Mouse (Mus musculus) testis, postnatal 14 days (tissue): ENCODE measurements around the gene Celsr2.

Experiments used
- DNase-seq: peaks from one replicate; pipeline ENCODE4 v3.0.0; 2021; ENCODE audit warnings: low spot score

Gene Celsr2

DNA sequence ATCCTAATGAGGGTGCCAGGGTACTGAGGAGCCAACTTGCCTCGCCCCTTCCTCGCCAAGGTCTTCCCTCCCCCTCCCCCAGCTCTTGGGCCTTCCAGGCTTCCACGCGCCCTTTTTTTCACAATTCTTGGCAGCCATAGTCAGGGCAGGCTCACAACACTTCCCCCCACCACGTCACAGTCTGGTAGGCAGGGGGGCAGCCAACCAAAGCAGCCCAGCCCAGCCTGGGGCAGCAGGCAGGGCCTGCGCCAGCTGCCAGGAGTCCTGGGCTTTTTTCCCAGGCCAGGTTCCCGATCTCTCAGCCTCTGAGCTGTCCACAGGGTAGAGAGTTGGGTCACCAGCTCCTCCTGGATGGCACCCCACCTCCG, 3.6 kb downstream of the Celsr2 start:
- DNase-seq = peak; percentile 44

DNA sequence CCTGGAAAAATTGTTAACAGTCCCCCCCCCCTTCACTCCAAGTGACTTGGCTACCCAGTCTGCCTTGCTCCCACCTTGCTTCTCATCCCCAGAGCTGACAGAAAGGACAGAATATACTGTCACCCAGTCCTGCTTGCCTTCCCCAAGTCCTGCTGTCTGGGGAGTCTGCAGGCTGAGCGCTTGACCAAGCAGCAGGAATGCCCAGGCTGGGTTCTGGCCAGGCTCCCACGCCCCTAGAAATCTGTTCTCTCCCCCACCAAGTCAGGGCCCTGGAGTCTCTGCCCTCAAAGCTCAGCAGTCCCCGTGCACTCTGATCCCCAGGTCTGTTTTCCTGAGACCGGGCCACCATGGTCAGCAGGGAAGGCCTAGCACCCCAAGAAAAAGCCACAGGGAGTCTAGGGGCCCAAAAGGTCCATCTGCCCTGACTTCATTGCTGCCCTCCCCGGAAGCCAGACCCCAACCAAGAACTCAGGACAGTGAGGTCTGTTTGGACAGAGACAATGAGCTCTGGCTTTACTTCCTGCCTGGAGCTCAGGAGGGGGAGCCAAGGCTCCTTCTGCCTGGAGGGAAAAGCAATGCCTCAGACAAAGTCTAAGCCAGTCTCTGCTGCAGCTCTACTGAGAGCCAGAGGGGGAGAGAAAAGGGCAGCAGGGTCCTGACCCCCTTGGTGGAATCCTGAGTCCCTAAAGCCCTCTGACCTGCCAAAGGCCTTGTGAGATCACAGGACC, 4.2 kb downstream of the Celsr2 start:
- no peak for DNase-seq

DNA sequence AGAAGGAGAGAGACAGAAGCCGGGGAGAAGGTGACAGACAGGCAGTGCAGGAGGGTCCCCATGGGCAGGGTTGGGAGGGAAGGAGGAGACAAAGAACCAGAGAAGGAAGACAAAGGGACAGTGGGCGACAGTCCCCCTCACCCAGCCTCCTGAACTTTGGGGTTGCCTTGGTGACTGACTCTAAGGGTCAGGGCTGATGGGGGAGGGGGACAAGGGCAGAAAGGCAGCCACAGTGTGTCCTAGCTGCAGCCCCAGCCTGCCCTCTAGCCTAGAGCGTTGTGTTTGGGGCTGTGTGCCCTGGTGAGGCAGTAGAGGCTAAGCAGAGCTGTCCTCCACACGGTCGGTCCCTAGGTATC, 5.0 kb downstream of the Celsr2 start:
- no peak for DNase-seq

DNA sequence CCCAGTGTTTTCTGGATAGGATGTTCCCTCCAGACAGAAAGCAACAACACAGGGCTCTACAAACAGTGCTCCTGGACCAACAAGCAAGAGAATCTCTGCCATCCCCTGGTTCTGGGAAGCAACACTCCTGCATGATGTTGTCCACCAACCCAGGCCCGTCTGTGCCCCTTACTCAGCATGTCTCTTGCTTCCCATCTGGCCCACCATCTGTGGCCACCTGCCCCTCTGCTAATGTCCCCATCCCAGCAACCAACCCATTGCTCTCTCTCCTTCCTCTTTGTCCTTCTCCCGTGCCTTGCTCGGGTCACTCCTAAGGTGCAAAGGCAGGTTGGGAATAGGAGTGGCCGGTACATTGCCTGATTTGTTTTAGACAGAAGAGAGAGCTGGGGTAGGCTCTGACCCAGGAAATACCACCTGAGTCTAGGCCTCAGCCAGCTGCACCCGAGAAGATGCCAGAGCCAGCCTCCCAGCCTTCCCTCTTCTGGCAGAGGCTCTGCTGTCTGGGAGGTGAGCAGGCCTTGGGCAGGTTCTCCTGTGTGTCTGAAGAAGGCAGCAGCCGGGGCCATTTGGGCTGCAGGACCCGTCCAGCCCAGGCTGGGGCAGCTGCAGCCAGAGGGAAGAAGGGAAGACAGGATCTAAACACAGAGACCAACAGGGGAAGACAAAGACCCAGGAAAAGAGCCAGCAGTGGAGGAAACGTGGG, 5.5 kb downstream of the Celsr2 start:
- DNase-seq = no peak

DNA sequence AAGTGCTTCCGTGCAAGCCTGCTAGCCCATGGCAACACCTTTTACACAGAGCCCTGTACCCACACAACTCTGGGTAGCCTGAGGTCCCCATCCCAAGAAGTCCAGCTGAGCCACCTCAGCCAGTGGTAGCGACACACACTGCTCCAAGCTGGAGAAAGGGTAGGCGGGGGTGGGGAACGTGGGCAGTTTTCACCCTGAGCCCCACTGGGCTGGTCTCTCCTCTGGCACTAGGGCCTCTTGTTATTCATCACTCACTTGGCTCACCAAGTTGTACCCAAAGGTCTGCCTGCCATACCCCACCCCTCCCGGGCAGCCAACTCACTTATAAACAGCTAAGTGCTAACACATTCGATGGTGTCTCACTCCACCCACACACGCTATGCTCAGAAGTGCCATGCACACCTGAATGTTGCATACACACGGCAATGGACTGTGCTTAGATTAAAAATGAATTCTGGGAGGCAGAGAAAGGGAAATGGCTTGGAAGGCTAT, 6.8 kb downstream of the Celsr2 start:
- DNase-seq = no peak

DNA sequence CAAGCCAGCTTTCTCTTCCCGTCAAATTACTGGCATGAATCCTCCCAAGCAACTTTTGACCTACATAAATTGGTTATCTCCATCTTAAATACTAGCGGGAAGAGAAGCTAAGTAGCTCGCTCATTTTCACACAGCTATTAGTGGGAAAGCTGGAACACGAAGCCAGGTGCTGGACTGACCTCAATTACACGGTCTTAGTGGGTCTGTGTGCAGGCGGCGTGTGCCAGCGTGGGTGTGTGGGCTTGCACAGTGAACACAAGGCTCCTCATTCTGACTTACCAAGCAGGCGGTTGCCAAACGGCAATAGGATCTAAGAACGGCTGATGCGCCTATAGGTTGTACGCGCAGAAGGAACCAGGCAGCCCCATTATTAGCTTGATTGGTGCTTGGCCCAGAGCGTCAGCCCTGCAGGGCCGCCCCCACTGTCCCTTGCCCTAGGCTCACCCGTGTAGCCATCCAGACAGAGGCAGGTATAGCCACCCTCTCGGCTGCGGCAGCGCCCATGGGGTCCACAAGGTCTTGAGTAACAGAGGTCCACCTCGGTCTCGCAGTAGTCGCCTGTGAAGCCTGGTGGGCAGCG, 9.0 kb downstream of the Celsr2 start:
- DNase-seq = no peak

DNA sequence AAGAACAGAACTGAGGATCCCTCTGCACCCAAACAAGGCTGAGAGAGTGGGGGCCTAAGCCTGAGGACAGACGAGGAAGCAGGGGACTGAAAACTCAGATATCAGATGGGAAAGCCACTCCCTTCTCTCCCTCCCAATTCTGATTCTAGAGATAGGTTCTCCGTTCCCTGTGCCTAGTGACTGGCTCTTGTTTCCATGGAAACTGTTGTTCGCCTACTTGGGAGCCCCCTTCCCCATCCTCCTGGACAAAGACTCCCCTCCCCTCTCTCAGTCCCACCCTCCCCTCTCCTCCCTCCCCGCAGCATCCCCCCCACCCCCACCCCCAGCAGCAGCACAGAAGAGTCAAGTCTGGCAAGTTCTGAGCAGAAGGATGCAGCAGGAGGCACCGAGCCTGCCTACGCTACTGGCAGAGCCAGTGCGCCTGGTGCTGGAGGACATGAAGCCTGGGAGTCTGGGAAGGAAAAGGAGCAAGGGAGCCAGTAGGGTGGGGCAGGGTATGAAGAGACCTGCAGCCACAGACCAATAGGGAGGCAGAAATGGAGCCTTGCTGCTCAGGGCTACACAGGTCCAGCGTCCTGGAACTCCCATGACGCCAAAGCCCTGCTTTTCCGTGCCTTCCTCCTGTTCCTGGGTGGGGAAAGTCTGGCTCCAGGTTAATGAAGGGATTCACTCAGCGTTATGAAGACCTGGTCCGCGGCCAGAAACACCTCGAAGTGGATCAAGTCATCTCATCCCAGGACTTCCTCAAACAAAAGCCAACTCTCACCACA, 9.6 kb downstream of the Celsr2 start:
- no peak for DNase-seq

GRCm38 (mm10) chr3:108402528-108402920, 12.8 kb downstream of the Celsr2 start:
- DNase-seq = no peak

- DNase-seq = peak; percentile 86
These were observed 13.4 kb downstream of the Celsr2 start for GRCm38 (mm10) chr3:108401692-108402527.

DNA sequence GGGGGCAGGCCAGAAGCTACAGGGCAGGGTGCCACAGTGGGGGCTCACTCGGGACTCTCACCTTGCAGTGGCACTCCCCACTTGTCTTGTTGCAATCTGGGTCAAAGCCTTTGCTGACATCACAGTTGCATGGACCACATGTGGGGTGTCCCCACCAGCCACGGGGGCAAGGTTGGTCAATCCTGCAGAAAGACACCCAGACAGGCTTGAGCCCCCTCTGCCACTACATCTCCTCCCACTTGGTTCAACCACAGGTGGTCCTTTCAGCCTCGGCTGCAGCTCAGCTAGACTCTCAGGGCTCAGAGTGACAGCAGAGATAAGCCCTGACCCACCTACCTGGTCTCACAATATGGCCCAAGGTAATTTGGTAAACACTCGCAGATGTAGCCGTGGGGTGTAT, 14.9 kb downstream of the Celsr2 start:
- no peak for DNase-seq

GRCm38 (mm10) chr3:108398281-108398680, 17.1 kb downstream of the Celsr2 start:
- DNase-seq = no peak

GRCm38 (mm10) chr3:108392793-108393192, 22.6 kb downstream of the Celsr2 start:
- DNase-seq = no peak

GRCm38 (mm10) chr3:108392299-108392698, 23.1 kb downstream of the Celsr2 start:
- no peak for DNase-seq

GRCm38 (mm10) chr3:108389111-108389545, 26.2 kb downstream of the Celsr2 start:
- DNase-seq = peak; percentile 84

- no peak for DNase-seq
These were observed 29.2 kb downstream of the Celsr2 start for GRCm38 (mm10) chr3:108386186-108386585.

- DNase-seq = no peak
These were observed 30.9 kb downstream of the Celsr2 start for GRCm38 (mm10) chr3:108384425-108384824.

GRCm38 (mm10) chr3:108383485-108384354, 31.6 kb downstream of the Celsr2 start, which contains the start of gene Psrc1:
Gene Psrc1, plus strand, starts transcription at chr3:108383839.
- peak; percentile 83 for DNase-seq

- DNase-seq = no peak
These were observed 33.1 kb downstream of the Celsr2 start for GRCm38 (mm10) chr3:108381945-108382875.

- no peak for DNase-seq
These were observed 34.7 kb downstream of the Celsr2 start for GRCm38 (mm10) chr3:108380695-108381094.
